Mouse (Mus musculus): ENCODE results near the gene Rab7.

DNA sequence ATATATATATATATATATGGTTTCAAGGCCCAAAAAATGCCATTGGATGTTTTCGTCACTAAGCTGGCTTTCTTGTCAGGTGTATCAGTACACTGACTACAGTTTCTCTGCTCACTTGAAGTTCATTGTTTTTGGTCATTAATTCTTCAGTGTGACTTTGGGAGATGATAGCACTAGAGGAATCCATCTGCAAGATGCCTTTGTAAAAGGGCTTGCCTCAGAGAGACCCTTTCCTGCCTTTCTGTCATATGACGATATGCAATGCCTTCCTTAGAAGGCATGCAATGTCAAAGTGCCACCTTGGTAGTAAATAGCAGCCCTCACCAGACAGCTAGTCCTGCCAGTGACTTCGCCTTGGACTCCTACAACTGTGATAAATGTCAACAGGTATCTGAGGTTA, 38.6 kb upstream of the Rab7 start:
- no peak for TF ChIP-seq POLR2A (IDR thresholded peaks at IDR 0.05; ENCODE audit: insufficient read depth, low read depth, low read length)
- no peak for TF ChIP-seq CTCF (IDR thresholded peaks at IDR 0.05; ENCODE audit: insufficient read depth, low read depth, low read length)
